Mouse (Mus musculus): ENCODE measurements around the gene Ubiad1. TPM values are rescaled to one million over a fixed set of nuclear protein-coding genes. Genes with fewer than 3 reads are reported as not detected.
A peak's percentile ranks its signal among the peaks of the same experiment; 100 is the strongest.

Ubiad1 gene
- 18.2 and 19.2 TPM in 2 replicates for polyA plus RNA-seq (2014; fragmentation: Nextera tagmentation; extraction: Ambion mirVana)

DNA sequence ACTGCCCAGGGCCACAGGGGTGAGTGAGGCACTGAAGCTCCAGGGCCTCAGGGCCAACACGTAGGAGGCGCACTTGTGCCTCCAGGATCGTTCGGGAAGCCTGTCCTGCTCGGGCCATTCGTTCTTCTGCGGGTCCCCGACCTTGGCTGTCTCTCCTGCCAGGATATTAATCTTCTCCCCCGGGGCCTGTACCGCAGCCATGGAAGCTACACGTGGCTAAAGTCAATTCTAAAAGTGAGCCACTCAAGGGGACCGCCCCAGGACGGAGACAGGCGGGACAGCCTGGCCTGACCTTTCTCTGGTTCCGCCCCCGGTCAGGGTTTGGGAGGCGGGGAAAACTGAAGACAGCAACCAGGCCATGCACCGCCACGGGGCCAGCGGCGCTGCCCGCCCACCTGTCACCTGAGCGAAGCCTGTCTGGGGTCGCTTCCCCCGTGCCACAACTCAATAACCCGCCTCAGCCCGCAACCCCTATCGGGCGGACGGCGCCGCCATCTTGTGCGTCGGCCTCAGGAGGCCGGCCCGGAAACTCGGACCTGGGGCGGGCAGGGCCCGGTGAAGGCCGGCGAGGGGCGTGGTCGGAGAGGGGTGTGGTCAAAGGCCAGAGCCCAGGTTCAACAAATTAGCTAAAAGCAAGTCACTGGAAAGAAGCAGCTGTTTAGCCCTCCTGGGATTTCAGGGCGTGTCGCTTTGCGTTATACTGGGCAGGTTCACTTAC, at the start of gene Ubiad1:
Gene Ubiad1 (minus strand): TSS at position 522 of the 718 bp plus-strand sequence.
- peak; percentile 78 for ATAC-seq (ENCODE audit: insufficient read depth)
- Histone ChIP-seq H3K36me3 (ENCODE audit: insufficient read depth) (no peaks in the 10 kb centered on the region), H3K4me1 (ENCODE audit: insufficient read depth) (peaks cover 8% of the 10 kb centered on the region; the same call in 1 of the 2 replicates), H3K27ac (ENCODE audit: low read depth) (peak within 1 kb of the TSS; percentile 79), H3K27me3 (ENCODE audit: insufficient read depth, low read length) (no peaks in the 10 kb centered on the region), H3K9me3 (ENCODE audit: low read depth, low read length) (no peaks in the 10 kb centered on the region), H3K4me2 (peak within 1 kb of the TSS; percentile 96), H3K4me3 (ENCODE audit: low read depth, low read length) (peak within 1 kb of the TSS; percentile 87), H3K9ac (peak within 1 kb of the TSS; percentile 83)
- DNase-seq: peak; percentile 91
- TF ChIP-seq CTCF (IDR thresholded peaks at IDR 0.05; ENCODE audit: low read depth): peak; percentile 25; the same call in 1 of the 2 replicates
- under 1% methylated on average over 46 of the region's 46 CpGs for WGBS

DNA sequence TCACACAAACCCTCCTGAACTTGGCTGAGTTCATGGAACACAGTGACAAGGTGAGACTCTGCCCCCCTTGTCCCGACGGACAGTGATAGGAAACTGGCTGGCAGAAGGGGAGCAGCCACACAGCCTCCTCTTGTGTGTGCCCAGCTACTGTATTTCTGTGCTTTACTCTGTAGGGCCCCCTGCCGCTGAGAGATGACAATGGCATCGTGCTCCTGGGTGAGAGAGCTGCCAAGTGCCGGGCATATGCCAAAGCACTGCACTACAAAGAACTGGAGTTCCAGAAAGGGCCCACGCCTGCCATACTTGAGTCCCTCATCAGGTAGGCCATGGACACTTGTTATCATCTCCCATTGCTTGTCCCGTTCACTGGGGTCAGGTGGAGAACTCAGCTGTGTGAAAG, 46.9 kb upstream of the Ubiad1 start:
- Histone ChIP-seq H3K9ac (no peak overlapping the region), H3K4me3 (ENCODE audit: low read depth, low read length) (no peak overlapping the region), H3K4me2 (no peak overlapping the region), H3K27ac (ENCODE audit: low read depth) (no peak overlapping the region), H3K4me1 (ENCODE audit: insufficient read depth) (no peaks in the 10 kb centered on the region), H3K9me3 (ENCODE audit: low read depth, low read length) (no peaks in the 10 kb centered on the region), H3K27me3 (ENCODE audit: insufficient read depth, low read length) (no peaks in the 10 kb centered on the region), H3K36me3 (ENCODE audit: insufficient read depth) (peaks cover 76% of the 10 kb centered on the region)
- WGBS: 89% methylated on average over 7 of the region's 7 CpGs
- no peak for ATAC-seq (ENCODE audit: insufficient read depth)
- no peak for TF ChIP-seq CTCF (IDR thresholded peaks at IDR 0.05; ENCODE audit: low read depth)
- DNase-seq: no peak

DNA sequence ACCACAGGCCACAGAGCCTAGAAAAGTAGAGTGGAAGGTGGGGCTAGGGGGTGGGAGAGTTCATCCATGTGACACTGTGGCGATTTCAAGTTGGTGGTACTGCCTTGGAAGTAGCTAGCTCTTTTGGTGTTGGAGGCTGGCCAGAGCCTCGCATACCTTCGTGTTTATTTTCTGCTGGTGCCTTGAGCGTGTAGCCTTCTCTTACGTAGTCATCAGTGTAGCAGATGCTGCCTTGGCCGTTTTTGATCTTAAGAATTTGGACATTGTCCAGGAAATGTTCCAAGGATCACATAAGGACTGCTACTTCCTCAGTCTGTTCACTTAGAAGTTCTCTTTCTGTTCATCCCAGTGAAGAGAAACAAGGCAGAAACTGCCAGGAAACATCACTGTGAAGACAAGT, 45.9 kb upstream of the Ubiad1 start:
- Histone ChIP-seq H3K4me2 (no peak overlapping the region), H3K36me3 (ENCODE audit: insufficient read depth) (peaks cover 78% of the 10 kb centered on the region), H3K27ac (ENCODE audit: low read depth) (no peak overlapping the region), H3K4me1 (ENCODE audit: insufficient read depth) (no peaks in the 10 kb centered on the region), H3K9me3 (ENCODE audit: low read depth, low read length) (no peaks in the 10 kb centered on the region), H3K27me3 (ENCODE audit: insufficient read depth, low read length) (no peaks in the 10 kb centered on the region), H3K4me3 (ENCODE audit: low read depth, low read length) (no peak overlapping the region), H3K9ac (no peak overlapping the region)
- TF ChIP-seq CTCF (IDR thresholded peaks at IDR 0.05; ENCODE audit: low read depth): no peak
- WGBS: 41% methylated on average over 6 of the region's 6 CpGs
- ATAC-seq (ENCODE audit: insufficient read depth): peak; percentile 60; the same call in 1 of the 2 replicates
- peak; percentile 68 for DNase-seq

DNA sequence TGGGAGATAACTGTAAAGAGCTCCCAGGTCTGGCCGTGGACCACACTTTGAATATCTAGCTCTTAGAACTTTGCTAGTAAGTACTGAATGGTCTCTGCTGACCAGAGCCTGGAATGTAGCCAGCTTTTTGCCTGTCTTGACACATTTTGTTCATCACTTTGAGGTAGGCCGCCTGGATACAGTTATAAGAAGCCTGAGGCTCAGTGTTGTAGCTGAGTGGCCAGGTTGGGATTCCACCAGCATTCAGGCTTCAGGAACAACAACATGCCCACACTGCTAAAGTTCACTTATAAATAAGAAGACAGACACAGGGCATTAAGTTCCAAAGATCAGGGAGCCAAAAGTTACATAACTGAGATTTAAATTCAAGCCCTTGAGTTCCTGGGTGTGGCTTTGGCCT, 43.3 kb upstream of the Ubiad1 start:
- 57% methylated on average over 2 of the region's 2 CpGs for WGBS
- ATAC-seq (ENCODE audit: insufficient read depth): no peak
- H3K9ac ChIP-seq: no peak overlapping the region
- no peak overlapping the region for H3K27ac ChIP-seq (ENCODE audit: low read depth)
- H3K9me3 ChIP-seq (ENCODE audit: low read depth, low read length): no peaks in the 10 kb centered on the region
- no peak for DNase-seq
- H3K4me1 ChIP-seq (ENCODE audit: insufficient read depth): no peaks in the 10 kb centered on the region
- TF ChIP-seq CTCF (IDR thresholded peaks at IDR 0.05; ENCODE audit: low read depth): no peak
- H3K27me3 ChIP-seq (ENCODE audit: insufficient read depth, low read length): no peaks in the 10 kb centered on the region
- no peak overlapping the region for H3K4me3 ChIP-seq (ENCODE audit: low read depth, low read length)
- H3K4me2 ChIP-seq: no peak overlapping the region
- peaks cover 89% of the 10 kb centered on the region for H3K36me3 ChIP-seq (ENCODE audit: insufficient read depth)

DNA sequence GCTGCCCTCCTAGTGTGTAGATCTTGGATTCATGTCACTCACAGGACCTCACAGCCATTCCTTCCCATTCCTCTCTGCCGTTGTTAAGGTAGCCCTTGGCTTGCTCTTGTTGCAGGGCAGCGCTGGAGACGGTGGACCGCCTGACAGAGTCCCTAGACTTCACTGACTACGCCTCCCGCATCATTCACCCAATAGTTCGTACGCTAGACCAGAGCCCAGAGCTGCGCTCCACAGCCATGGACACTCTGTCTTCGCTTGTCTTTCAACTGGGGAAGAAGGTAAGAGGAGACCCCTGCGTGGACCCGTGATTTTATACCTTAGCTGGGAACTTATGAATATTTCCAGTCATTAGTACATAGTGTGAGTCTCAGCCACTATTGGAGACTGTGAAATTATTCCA, 39.9 kb upstream of the Ubiad1 start:
- no peak overlapping the region for H3K9ac ChIP-seq
- 96% methylated on average over 12 of the region's 12 CpGs for WGBS
- H3K27me3 ChIP-seq (ENCODE audit: insufficient read depth, low read length): no peaks in the 10 kb centered on the region
- no peaks in the 10 kb centered on the region for H3K9me3 ChIP-seq (ENCODE audit: low read depth, low read length)
- DNase-seq (no peak), ATAC-seq (ENCODE audit: insufficient read depth) (no peak)
- peaks cover 93% of the 10 kb centered on the region for H3K36me3 ChIP-seq (ENCODE audit: insufficient read depth)
- H3K4me3 ChIP-seq (ENCODE audit: low read depth, low read length): no peak overlapping the region
- H3K4me1 ChIP-seq (ENCODE audit: insufficient read depth): no peaks in the 10 kb centered on the region
- no peak overlapping the region for H3K4me2 ChIP-seq
- H3K27ac ChIP-seq (ENCODE audit: low read depth): no peak overlapping the region
- TF ChIP-seq CTCF (IDR thresholded peaks at IDR 0.05; ENCODE audit: low read depth): no peak

DNA sequence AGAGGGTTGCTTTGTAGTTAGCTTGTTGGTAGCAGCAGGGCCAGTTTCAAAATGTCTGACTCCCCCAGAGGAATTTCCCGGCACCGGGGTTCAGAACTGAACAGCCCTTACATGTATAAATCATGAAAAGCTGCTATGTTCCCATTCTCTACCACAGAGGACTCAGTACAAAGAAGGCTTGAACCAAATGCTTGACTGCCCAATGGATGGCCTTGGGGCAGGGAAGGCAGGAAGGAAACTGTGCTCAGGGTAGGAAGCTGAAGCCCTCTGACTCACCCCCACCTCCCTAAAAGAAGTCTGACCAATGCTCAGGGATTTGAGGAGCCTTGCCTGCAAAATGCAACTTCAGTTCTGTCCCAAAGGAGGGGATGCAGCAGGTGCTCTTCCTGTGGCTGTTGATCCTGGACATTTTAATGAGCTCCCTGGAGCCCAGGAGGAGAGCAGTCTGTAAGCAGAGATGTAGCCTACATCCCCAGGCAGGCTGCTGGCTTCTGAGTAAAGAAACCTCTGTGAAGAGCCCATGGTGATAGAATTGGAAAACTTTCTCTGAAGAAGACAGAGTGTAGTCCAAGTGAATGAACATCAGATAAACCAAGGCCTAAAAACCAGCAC, 37.1 kb upstream of the Ubiad1 start:
- TF ChIP-seq CTCF (IDR thresholded peaks at IDR 0.05; ENCODE audit: low read depth): no peak
- DNase-seq (no peak), ATAC-seq (ENCODE audit: insufficient read depth) (no peak)
- no peak overlapping the region for H3K27ac ChIP-seq (ENCODE audit: low read depth)
- H3K4me2 ChIP-seq: no peak overlapping the region
- no peaks in the 10 kb centered on the region for H3K4me1 ChIP-seq (ENCODE audit: insufficient read depth)
- H3K4me3 ChIP-seq (ENCODE audit: low read depth, low read length): no peak overlapping the region
- no peak overlapping the region for H3K9ac ChIP-seq
- 89% methylated on average over 2 of the region's 2 CpGs for WGBS
- no peaks in the 10 kb centered on the region for H3K9me3 ChIP-seq (ENCODE audit: low read depth, low read length)
- no peaks in the 10 kb centered on the region for H3K27me3 ChIP-seq (ENCODE audit: insufficient read depth, low read length)
- H3K36me3 ChIP-seq (ENCODE audit: insufficient read depth): peaks cover 90% of the 10 kb centered on the region

DNA sequence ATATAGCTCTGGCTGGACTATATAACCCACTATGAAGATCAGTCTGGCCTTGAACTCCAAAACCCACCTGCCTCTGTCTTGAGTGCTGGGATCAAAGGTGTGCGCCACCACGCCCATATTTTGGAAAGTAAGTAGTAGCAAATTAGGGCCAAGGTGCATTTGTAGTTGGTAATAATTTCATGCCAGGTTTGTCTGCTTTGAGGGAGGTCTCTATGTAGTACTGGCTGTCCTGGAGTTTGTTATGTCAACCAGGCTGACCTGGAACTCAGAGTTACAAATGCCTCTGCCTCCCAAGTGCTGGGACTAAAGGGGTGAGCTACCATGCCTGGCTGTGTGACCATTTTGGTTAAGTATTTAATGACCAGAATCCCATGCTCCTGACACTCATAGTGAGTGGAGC, 35.7 kb upstream of the Ubiad1 start:
- no peak for TF ChIP-seq CTCF (IDR thresholded peaks at IDR 0.05; ENCODE audit: low read depth)
- no peak for DNase-seq
- H3K9me3 ChIP-seq (ENCODE audit: low read depth, low read length): no peaks in the 10 kb centered on the region
- ATAC-seq (ENCODE audit: insufficient read depth): no peak
- H3K4me2 ChIP-seq: no peak overlapping the region
- 93% methylated on average over 2 of the region's 2 CpGs for WGBS
- H3K4me3 ChIP-seq (ENCODE audit: low read depth, low read length): no peak overlapping the region
- H3K36me3 ChIP-seq (ENCODE audit: insufficient read depth): peaks cover 90% of the 10 kb centered on the region
- H3K9ac ChIP-seq: no peak overlapping the region
- H3K27ac ChIP-seq (ENCODE audit: low read depth): no peak overlapping the region
- no peaks in the 10 kb centered on the region for H3K27me3 ChIP-seq (ENCODE audit: insufficient read depth, low read length)
- no peaks in the 10 kb centered on the region for H3K4me1 ChIP-seq (ENCODE audit: insufficient read depth)

All from lung, embryonic 14.5 days (tissue).